Mouse (Mus musculus): Measurements from ENCODE around the gene Hspb7.

Hspb7 gene

GRCm38 (mm10) chr4:141420192-141420829 is at the start of gene Hspb7:
TSS of gene Hspb7 (plus strand) at chr4:141420779.
- no peak for DNase-seq (ENCODE audit: low spot score in 2 of 2)

- DNase-seq (ENCODE audit: low spot score in 2 of 2): no peak
Observed at GRCm38 (mm10) chr4:141372426-141372825, 48.2 kb upstream of the Hspb7 start.

DNA sequence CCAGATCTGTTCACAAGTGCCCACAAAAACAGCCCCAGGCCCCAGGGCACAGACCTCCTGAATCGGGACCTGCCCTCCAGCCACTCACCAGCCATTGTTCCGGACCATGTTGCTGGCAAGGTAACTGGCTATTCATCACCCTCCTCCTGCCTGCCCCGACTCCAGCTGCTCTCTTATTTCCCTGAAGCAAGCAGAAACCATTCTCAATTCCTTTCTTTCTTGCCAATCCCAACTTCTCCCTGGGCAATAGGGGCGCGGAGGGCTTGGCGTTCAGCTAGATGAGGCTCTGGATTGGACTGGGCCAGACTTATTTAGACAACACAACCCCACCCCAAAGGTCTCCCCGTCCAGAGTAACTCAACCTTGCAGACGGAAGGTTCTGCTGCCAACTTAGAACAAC is 40.9 kb upstream of the Hspb7 start:
- no peak for DNase-seq (ENCODE audit: low spot score in 2 of 2)

DNA sequence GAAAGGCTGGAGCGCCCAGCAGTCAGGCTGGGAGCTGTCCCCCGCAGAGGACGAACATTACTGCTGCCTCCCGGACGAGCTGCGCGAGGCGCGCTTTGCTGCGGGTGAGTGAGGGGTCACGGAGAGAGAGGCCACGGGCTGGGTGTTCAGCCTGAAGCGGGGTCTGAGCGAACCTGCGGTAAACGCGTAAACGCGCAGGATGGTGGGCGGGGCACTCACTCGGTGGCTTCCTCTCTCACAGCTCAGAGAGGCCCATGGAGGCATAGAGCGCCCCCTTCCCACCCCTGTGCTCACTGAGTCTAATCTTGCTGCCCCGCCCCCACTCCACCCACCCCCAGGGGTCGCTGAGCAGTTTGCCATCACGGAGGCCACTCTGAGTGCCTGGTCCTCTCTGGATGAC is 38.2 kb upstream of the Hspb7 start:
- no peak for DNase-seq (ENCODE audit: low spot score in 2 of 2)

DNA sequence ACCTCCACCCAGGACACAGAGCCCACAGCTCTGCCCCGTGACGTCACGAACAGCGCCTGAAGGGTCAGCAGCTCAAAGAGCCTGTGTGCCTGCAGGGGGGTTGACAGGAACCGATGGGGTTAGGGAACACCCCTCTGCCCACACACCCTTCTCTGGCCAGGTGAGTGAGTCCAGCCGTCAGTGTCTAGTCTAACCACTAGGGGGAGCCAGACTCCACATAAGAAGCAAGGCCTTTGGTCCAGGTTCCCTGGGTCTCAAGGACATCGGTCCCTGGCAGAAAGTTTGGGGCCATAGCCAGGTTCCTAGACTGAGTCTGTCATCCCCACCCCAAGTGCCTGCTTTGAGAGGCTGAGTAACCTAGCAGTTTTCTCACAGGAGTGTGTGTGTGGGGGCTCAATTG is 35.3 kb upstream of the Hspb7 start:
- no peak for DNase-seq (ENCODE audit: low spot score in 2 of 2)

DNA sequence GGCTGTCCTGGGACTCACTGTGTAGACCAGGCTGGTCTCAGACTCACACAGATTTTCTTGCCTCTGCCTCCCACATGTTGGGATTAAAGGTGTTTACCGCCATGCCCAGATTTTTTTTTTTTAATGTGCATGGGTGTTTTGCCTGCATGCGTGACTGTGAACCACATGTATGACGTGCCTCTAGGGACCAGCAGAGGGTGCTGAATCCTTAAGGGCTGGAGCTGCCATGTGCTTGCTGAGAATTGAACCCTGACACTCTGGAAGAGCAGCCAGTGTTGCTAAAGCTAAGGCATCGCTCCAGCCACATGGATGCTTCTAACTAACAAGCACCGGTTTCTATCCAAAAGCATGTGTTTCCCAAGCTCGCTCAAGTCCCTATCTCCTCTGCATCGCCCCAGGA is 34.4 kb upstream of the Hspb7 start:
- no peak for DNase-seq (ENCODE audit: low spot score in 2 of 2)

GRCm38 (mm10) chr4:141387093-141387784 is 33.3 kb upstream of the Hspb7 start:
- peak in 1 of 2 experiments; percentile 66 for DNase-seq (ENCODE audit: low spot score in 2 of 2)

DNA sequence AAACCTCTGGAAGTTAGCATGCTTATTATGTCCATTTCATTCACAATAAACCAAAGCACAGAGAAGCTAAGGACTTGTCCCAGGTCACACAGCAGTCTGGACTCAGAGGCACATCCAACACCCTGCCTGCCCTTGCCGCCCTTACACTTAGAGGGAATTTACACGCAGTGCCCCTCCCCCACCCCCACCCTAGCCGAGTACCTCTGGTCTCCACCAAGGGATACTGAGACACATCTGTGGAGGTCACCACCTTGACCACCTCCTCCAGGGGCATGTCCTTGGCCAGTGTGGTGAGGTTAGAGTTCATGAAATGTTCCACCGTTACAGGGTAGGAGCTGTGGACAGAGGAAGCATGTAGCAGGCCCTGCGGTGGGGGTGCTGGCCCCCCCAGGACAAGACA is 32.6 kb upstream of the Hspb7 start:
- DNase-seq (ENCODE audit: low spot score in 2 of 2): no peak

- no peak for DNase-seq (ENCODE audit: low spot score in 2 of 2)
Observed at GRCm38 (mm10) chr4:141389366-141390150, 31.0 kb upstream of the Hspb7 start.

DNA sequence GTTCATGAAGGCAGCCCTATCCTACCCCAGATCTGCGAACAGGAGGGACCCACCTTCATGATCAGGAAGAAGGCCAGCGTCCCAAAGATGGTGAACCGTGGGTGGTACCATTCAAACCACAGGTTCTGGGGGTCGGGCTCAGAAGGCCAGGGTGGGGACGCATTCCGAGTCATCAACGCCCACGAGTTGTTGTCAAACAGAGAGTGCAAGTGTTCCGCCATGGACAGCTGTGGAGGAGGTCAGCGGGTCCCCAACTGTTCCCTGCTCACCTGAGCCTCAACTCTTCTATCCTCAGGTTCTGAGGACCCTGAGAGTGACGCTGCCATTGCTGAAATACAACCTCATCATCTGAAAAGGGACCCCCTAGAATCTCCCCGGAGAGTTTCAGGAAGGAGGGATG is 29.3 kb upstream of the Hspb7 start:
- DNase-seq (ENCODE audit: low spot score in 2 of 2): no peak

DNA sequence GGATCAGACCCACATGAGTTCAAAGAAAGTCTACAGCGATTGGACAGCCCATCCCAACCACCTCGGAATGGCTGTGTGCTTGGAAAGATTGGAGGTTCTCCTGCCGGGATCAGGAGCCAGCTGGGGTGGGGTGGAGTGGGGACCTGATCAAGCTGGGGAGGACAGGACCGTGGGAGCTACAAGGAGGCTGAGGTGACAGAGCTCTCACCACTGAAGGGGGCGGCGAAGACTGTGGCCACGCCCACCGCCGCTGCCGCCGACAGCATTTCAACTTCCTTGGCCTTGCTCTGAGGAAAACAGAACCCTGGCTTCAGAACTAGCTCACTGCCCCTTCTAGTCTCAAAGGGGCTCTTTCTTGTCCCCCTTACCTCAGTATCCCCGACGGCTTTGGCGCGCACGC is 25.8 kb upstream of the Hspb7 start:
- DNase-seq (ENCODE audit: low spot score in 2 of 2): no peak

DNA sequence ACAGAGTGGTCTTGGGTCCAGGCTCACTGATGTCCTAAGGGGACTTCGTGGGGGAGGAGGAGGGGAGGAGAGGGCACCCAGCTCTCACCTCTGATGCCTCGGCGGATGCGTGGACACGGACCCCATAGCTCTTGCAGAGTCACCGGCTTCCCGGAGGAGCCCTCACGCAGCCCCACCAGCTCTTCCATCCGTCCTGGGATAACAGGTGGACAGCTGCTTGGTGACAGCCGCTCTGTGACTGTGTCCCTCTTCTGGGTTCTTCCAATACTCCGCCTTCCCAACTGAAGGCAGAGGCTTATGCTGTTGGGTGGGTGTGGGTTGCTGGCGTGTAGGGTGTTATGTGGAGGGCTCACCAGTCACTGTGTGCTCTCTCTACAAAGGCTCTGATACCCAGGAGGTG is 22.7 kb upstream of the Hspb7 start:
- DNase-seq (ENCODE audit: low spot score in 2 of 2): no peak

DNA sequence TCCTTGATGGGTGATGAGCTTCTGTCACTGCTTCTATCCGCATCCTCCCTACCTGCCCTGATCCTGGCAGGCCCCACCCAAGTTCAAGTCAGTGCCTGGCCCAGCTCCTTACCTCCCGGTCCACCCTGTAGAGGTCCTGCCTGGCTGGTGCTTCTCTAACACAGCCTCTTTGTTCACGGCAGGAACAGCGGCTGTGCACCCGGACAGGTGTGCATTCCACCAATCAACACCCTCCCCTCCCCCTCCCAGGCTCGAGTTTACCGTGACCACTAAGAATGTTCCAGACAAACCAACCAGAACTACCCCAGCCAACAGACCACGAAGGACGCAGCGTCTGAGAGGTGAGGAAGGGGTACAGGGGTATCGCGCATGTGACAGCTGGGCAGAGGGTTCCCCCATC is 22.0 kb upstream of the Hspb7 start, which contains the start of gene Clcnka:
TSS of gene Clcnka (minus strand) at position 180 of the 400 bp plus-strand sequence.
- no peak for DNase-seq (ENCODE audit: low spot score in 2 of 2)

- no peak for DNase-seq (ENCODE audit: low spot score in 2 of 2)
Observed at GRCm38 (mm10) chr4:141400171-141400570, 20.4 kb upstream of the Hspb7 start.

- peak; percentile 73 to 82 for DNase-seq (ENCODE audit: low spot score in 2 of 2)
Observed at GRCm38 (mm10) chr4:141404518-141405313, 15.9 kb upstream of the Hspb7 start.

DNA sequence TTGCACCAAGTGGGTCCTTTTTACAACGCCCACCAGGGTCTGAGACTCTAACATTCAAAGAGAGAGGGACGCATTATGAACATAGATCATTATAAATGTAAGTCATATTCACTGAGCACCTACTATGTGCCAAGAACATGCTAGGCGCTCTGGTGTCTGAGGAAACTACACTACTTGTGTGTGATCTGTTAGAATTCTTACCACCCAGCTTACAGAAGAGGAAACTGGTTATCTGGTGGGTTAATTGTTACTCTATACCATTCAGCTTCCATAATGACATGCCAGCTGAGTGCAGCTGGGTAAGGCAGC is 15.3 kb upstream of the Hspb7 start:
- DNase-seq (ENCODE audit: low spot score in 2 of 2): no peak

GRCm38 (mm10) chr4:141406516-141407299 is 13.9 kb upstream of the Hspb7 start:
- DNase-seq (ENCODE audit: low spot score in 2 of 2): peak in 1 of 2 experiments; percentile 60

- DNase-seq (ENCODE audit: low spot score in 2 of 2): no peak
Observed at GRCm38 (mm10) chr4:141408577-141408976, 12.0 kb upstream of the Hspb7 start.

GRCm38 (mm10) chr4:141411430-141411992 is 9.1 kb upstream of the Hspb7 start:
- no peak for DNase-seq (ENCODE audit: low spot score in 2 of 2)

DNA sequence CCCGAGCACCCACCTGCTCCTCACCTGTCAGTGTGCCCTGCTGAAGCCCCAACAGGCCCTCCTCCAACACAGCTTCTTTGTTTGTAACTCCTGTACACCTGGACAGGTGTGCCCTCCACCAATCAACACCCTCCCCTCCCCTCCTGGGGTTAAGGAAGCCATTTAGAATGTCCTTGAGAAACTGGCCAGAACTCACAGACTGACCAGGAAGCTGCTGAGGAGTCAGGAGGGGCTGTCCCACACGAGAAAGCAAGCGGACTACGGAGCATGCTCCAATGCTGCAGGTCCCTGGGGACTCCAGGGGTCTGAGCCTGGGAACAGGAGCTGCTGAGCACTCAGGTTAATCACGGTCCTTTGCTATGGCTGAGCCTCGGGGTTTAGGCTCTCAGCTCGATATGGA is 4.7 kb upstream of the Hspb7 start, which contains the start of gene Clcnkb:
TSS of gene Clcnkb (minus strand) at position 91 of the 400 bp plus-strand sequence.
- DNase-seq (ENCODE audit: low spot score in 2 of 2): no peak

Measured in heart, adult 9 months (tissue).